Mouse (Mus musculus) left cerebral cortex, adult 11 months (tissue): Measurements from ENCODE around the gene Hdgfl2.

Experiments used
- DNase-seq: peaks from one replicate; pipeline ENCODE4 v3.0.0; 2022; ENCODE audit warnings: low spot score

The Hdgfl2 gene

GRCm38 (mm10) chr17:56131136-56131535 lies 51.7 kb downstream of the Hdgfl2 start:
- DNase-seq, result no peak

DNA sequence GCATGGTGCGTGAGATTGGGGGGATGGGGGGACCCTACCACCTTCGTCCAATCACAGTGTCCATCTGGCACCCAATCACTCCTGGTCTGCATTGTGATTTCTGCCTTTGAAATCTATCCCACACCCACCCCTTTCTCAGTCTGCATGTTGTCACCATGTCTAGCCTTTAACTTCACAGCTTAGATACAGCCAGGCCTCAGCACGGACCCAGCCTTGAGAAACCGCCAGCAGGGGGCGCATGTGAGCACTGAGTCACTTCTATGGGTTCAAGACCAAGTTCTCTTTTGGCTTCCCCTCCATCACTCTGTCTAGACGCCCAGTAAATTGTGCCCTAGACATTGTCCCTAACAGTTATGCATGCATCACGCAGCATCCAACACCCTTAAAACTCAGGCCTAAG lies 52.4 kb downstream of the Hdgfl2 start:
- DNase-seq, result no peak

GRCm38 (mm10) chr17:56132661-56133060 lies 53.2 kb downstream of the Hdgfl2 start:
- no peak for DNase-seq

DNA sequence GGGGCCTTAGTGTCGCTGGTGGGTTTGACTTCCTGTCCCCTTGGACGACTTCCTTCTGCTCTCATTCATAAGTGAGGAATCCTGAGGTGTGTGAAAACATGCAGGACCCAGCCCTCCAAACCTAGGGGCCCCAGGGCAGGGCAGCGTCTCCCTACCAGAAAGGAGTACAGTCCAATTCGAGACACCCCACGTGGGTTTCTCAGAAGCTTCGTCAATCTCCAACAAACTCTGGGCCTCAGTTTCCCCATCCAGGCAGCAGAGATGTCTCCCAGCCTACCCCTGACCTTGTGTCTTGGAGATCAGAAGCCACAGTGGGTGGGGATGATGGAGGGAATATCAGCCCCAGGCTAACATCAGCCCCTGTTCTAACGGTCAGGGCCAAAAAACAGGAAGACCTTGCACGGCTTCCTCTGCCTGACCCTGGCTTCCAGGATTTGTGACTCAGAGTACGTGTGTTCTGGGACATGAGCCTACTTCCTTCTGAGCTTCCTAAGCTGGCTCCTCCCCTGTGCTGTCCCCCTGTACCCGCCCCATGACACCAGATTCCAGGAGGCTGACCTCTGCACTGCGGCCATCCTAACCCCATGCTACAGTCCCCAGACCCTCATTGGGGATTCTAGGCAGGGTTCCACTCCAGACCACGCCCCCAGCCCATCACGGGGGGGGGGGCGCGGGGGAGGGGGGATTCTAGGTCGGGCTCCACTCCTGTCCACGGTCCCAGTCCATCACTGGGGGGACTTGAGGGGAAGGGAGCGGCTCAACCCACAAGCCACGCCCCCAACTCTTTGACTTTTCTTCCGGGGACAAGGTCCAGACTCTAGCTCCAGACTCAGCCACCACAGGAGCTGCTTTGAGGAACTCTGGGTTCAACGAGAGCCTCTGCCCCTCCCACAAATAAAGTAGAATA lies 54.3 kb downstream of the Hdgfl2 start:
- no peak for DNase-seq

- DNase-seq, result no peak
Observed at GRCm38 (mm10) chr17:56134463-56134971, 55.1 kb downstream of the Hdgfl2 start.

DNA sequence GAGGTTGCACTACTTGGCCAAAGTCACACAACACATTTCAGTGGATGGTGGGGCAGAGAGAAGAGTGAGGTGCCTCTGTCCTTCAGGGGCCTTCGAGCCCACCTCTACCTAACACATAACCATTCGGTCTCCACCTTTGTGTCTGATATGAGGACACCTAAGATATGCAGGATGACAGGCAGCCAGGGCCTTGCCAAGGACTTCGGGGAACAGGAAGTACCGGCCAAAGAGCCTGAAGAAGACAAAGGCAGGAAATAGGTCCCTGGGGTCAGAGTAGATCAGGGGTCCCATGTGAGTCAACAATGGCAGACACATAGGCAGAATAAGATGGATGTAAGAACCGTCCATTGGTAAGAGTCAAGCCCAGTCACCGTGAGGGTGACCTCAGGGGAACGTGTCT lies 57.1 kb downstream of the Hdgfl2 start:
- no peak for DNase-seq

- no peak for DNase-seq
Observed at GRCm38 (mm10) chr17:56137839-56138613, 58.6 kb downstream of the Hdgfl2 start.

DNA sequence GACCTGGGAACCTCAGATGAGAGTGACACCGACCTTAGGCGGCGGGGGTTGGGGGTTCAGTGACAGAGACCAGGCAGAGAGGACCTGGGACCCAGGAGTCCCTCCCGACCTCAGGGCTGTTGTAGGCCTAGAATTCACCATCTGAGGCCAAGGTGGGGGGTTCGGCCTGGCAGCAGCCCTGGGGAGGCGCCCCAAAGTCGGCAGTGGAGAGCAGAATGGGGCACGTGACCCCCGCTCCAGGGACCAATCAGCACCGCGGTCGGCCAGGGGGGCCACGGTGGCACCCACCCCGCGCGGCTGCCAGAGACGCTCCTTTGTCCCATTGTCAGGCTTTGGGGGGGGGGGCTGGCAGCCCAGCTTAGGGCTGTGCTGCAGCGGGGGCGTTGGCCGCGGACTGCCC lies 59.9 kb downstream of the Hdgfl2 start:
- no peak for DNase-seq

GRCm38 (mm10) chr17:56139858-56140595 lies 60.6 kb downstream of the Hdgfl2 start, which contains the start of gene Sema6b:
Sema6b (minus strand) TSS chr17:56140343.
- no peak for DNase-seq

DNA sequence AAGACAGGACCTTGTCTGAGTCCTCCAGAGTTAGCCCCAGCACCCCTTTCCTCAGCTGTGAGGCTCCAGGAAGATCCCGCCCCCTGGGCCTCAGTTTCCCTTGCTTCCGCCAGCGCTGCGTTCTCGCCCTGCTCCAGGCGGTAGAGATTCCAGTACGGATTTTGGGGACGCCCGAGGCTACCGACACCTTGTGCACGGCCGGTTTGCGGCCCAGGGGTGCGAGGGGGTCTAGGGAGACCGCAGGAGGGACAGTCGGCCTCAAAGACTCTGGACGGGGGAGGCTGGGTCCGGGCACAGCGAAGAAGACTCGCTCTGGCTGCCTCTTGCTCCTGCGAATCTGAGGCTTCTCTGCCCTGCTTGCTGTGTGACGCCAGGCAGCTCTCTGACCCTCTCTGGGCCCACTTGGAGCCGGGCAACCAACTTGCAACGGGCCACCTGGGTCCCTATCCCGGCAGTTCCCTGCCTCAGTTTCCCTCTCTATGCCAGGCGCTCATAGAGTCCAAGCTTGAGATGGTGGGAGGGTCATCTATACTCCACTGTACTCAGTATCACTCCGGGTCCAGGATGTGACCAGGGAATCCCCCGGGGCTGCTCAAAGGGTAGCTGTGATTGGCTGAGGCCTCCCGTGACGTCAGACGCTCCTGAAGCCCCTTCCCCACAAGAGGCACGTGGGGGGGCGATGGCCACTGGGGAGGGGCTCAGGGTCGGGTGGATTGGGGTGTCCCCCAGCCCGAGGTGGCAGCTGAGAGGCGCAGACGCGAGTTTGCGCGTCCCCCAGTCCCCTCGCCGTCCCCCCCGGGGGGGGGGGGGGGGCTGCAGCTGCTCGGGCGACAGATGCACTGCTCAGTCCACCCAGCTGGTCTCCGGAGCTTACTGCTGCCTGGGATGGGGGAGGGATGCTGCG lies 62.5 kb downstream of the Hdgfl2 start:
- DNase-seq, result no peak

- DNase-seq, result no peak
Observed at GRCm38 (mm10) chr17:56144546-56144945, 65.1 kb downstream of the Hdgfl2 start.

DNA sequence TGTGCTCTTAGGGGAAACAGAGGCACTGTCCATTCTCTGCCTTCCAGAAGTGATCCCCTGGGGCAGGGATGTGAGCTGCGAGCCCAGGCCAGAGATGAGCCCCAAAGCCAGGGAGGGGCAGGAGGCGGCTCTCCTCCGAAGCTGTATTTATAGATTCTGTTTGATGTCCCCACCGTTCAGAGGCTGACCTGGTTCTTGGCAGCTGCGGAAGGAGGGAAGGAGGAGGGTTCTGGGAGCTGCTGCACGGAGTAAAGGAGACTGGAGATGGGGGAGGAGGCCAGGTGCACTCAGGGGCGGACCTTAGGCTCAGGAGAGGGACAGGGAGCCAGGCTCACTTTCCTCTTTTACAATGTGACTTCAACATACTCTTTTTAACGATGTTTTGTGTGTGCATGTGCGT lies 66.7 kb downstream of the Hdgfl2 start:
- no peak for DNase-seq

DNA sequence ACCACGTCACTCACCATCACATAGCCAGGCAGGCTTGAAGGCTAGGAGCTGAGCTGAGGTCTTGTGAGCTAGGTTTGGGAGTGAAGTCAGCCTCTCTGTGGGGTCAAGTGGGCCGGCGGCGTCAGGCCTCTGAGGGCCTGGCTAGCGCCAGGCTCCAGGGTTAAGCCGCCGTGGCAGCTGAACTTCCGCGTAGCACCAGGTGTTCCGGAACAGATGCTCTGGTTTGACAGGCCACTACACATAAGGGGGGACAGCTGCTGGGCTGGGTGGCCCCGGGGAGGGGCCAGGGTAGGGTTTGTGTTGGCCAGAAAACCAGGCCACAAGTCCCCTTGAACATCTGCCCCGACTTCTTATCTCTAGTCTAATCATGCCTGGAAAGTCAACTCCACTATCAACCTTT lies 68.0 kb downstream of the Hdgfl2 start:
- DNase-seq, result no peak

DNA sequence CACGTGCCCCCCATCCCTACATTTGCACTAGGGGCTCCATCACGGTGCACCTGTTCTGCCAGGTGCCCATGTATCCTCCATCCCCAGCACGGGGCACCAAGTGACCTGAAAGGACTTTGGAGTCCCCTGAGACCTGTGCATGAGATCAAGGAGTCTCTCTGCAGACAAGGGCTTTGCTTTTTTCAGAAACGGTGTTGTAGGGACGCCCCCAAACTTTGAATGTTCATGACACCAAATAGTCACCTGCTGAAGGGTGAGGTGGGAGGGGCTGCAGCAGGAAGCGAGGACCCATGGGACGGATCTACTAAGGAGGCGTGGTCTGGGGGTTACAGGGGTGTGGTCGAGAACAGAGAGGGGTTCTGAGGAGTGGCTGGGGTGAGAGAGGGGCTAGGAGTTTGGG lies 68.8 kb downstream of the Hdgfl2 start:
- DNase-seq, result no peak

DNA sequence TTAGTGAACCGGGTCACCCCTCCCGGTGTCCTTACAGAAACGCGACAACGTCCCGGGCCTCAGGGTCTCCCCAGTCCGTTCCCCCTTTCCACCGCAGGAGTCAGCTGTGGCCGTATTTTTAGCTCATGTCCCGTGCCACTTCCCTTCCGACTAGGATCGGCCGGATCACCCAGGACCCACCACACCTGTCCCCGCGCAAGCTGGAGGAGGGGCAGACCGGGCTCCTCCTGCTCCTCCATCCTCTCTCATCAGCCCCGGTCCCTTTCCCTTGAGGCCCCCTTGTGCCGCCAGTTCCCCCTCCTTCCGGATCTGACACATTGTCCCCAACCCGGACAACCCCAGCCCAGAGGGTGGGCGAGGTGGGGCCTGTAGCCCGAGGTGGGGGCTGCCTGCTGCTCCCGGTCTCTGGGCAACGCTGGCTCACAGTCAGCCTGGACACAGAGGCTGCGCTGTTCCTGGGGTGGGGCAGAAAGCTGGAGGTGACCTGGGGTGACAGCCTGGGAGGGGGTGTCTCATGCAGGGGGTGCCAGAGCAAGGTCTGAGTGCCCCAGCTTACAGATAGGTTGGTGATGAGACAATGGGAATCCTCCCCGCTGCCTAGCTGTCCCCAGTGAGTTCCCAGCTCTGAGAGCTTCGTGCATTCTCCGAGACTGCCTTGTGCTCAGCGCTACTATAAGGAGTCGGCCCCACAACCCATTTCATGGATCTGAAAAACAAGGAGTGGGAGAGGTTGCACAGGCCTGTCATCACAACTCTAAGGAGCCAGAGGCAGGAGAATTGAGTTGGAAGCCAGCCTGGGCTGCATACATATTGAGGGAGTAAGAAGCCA lies 69.6 kb downstream of the Hdgfl2 start:
- DNase-seq, result no peak

DNA sequence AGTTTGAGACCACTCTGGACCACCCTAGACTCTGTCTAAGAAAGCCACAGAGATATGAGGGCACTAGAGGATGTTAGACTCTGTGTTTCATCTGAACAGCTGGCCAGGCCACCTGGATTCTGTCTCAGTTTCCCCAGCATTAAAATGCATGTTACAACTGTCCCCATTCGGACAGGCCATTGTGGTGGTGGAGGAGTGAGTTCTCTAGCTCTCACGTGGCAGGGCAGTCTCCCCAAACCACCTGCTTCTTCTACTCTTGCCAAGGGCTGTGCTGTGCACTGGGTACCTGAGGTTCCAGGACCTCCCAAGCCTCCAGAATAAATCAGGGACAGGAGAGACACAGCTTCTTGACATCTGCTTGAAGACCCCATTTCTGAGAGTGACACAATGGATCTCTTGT lies 70.5 kb downstream of the Hdgfl2 start:
- DNase-seq, result no peak
